Mouse (Mus musculus): ENCODE data around the gene Frk.
"Not testable (repeated sequence)": the region's sequence is repeated elsewhere in the genome, so short reads cannot be mapped to it uniquely, and the experiment has no call there.

The Frk gene

DNA sequence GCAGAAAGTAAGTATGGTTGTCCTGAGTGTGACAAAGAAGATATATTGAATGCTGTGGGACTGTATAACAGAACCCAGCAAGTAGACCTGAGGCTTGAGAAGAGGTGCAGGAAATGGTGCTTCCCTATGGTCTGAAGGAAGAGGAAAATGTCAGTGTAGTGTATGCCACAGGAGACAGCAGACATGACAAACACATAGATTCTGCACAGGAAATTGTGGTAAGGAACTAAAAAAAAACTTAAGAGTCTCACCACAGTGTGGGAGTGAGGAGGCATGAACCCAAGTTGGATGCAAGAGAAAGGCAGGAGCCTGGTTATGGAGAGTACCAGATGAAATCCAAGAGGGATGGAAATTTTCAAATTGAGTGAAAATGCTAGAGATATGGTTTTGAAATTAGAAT lies 132.3 kb downstream of the Frk start:
- DNase-seq (ENCODE audit: low read depth in 2 of 2, low spot score in 2 of 2) = no peak

DNA sequence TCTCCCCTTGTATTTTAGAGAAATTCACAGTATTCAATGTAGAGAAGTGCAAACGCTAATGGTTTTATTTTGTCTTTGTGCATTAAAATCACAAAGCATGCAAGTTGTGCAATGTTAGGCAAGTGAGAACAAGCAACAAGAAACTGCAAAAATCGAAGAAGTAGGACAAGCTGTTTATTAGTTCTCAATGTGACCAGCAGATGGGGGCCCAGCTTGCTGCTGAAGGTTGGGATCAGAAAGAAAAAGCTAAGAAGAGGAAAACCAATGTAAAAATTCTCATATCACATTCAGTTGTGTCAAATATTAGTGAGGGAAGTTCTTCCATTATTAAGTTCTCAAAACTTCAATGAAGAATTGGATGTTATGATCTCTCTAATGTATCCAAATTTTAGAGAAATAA lies 134.0 kb downstream of the Frk start:
- no peak for DNase-seq (ENCODE audit: low read depth in 2 of 2, low spot score in 2 of 2)

- no peak for DNase-seq (ENCODE audit: low read depth in 2 of 2, low spot score in 2 of 2)
Measured at GRCm38 (mm10) chr10:34618490-34618889, 135.3 kb downstream of the Frk start.

DNA sequence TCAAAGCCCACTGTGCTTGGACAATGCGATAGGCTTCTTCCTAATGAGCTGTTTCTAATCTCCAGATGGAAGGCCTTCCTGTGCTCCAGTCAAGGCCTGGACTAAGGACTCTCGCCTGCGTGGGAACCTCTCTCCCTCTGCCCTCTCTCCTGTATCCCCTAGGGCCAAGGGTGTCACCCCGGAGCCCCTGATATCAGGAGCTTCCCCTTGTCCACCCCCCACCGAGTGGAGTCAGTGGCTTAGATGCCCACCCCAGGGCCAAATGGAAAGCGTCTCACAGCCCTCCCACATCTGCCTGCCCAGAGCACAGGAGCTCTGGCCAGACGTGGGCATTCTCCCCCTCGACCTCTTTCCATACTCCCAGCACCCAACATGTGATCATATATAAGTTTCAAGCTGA lies 137.3 kb downstream of the Frk start:
- DNase-seq (ENCODE audit: low read depth in 2 of 2, low spot score in 2 of 2) = not testable (repeated sequence)

DNA sequence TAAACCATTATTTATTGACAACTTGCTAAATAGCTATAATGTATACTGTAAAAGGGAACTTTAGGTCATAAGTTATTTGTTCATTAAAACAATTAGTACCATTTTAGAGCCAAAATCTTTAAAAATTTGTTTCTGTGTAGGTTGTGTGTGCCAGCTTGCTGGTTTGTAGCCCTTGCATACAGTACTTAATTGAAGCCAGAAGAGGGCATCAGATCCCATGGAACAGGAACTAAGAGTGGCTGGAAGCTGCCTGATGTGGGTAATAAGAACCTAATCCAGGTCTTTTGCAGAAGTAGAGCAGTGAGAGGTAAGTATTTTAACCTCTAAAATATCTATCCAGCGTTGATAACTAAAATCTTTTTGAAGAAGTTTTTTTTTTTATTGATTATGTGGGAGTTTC lies 155.0 kb downstream of the Frk start:
- no peak for DNase-seq (ENCODE audit: low read depth in 2 of 2, low spot score in 2 of 2)
